Mouse (Mus musculus) limb, embryonic 12.5 days (tissue): ENCODE measurements around the gene Rhot1. TPM values are rescaled to one million over a fixed set of nuclear protein-coding genes. Genes with fewer than 3 reads are reported as not detected.
"Not testable (repeated sequence)": the region's sequence is repeated elsewhere in the genome, so short reads cannot be mapped to it uniquely, and the experiment has no call there.

Experiments used
- ATAC-seq: fragments of 200-750 bp; cut with Nextera tagmentation; 2 replicates; pipeline ENCODE4 v1.8.0; 2017; ENCODE audit warnings: low read depth, moderate TSS enrichment; ENCODE audit not compliant: insufficient number of reproducible peaks, insufficient read depth, low FRiP score, low TSS enrichment
- H3K27ac ChIP-seq: fragments of 300-500 bp; sonication (generic); 2 replicates; pipeline ENCODE4 v1.5.1; 2016; ENCODE audit warnings: mild to moderate bottlenecking, moderate library complexity
- H3K27me3 ChIP-seq: fragments of 300-500 bp; sonication (generic); 2 replicates; pipeline ENCODE4 v1.6.1; 2016; ENCODE audit warnings: mild to moderate bottlenecking, moderate library complexity
- H3K36me3 ChIP-seq: fragments of 300-500 bp; sonication (generic); 2 replicates; pipeline ENCODE4 v1.6.1; 2016; ENCODE audit warnings: mild to moderate bottlenecking, moderate library complexity
- H3K4me1 ChIP-seq: fragments of 300-500 bp; sonication (generic); replicated peaks from 2 replicates; pipeline ENCODE4 v1.6.1; 2016
- H3K4me2 ChIP-seq: fragments of 300-500 bp; sonication (generic); 2 replicates; pipeline ENCODE4 v1.6.1; 2016; ENCODE audit warnings: mild to moderate bottlenecking, moderate library complexity
- H3K4me3 ChIP-seq: fragments of 300-500 bp; sonication (generic); replicated peaks from 2 replicates; pipeline ENCODE4 v1.5.1; 2016; ENCODE audit warnings: mild to moderate bottlenecking
- H3K9ac ChIP-seq: fragments of 300-500 bp; sonication (generic); replicated peaks from 2 replicates; pipeline ENCODE4 v1.6.1; 2016; ENCODE audit warnings: mild to moderate bottlenecking, moderate library complexity
- H3K9me3 ChIP-seq: fragments of 300-500 bp; sonication (generic); 2 replicates; pipeline ENCODE4 v1.6.1; 2016; ENCODE audit warnings: mild to moderate bottlenecking, moderate library complexity
- WGBS: fragments of 180-500 bp; shearing (Covaris S2); methylation state at CpG from one replicate; pipeline ENCODE4 v1.1.7; 2016; 5-methylcytosine and 5-hydroxymethylcytosine counted together
- polyA plus RNA-seq: library from polyadenylated mRNA; unstranded; fragments of >200 nt; fragmentation: Nextera tagmentation; extraction: Ambion mirVana; gene quantifications from 2 replicates; pipeline ENCODE4 v1.2.1, GENCODE M21; 2016

Gene Rhot1
- polyA plus RNA-seq, 1 experiment from 2014 or later: 59.5 TPM

DNA sequence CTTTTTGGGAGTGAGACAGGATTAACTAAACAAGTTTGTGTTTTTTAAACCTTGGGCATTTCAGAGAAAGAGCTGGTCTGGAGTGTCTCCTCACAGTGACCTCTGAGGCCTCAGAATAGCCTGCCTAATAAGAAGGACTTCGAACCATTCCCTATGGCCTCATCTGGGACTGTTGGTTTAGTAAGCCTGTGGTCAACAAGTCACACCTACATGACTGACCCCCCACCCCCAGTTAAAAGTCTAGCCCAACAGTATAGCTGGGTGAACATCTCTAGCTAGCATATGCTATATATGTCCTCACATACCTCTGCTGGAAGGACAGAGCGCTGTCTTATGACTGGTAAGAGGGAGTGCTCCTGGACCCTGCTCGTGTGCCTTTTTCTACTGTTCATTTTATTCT lies 9.5 kb upstream of the Rhot1 start:
- Histone ChIP-seq H3K9me3 (no peaks in the 10 kb centered on the region), H3K4me1 (no peaks in the 10 kb centered on the region), H3K27me3 (no peaks in the 10 kb centered on the region), H3K27ac (no peak overlapping the region), H3K4me3 (no peak overlapping the region), H3K4me2 (no peak overlapping the region), H3K9ac (no peak overlapping the region), H3K36me3 (peaks cover 6% of the 10 kb centered on the region)
- no peak for ATAC-seq
- 90% methylated on average over 3 of the region's 3 CpGs for WGBS

DNA sequence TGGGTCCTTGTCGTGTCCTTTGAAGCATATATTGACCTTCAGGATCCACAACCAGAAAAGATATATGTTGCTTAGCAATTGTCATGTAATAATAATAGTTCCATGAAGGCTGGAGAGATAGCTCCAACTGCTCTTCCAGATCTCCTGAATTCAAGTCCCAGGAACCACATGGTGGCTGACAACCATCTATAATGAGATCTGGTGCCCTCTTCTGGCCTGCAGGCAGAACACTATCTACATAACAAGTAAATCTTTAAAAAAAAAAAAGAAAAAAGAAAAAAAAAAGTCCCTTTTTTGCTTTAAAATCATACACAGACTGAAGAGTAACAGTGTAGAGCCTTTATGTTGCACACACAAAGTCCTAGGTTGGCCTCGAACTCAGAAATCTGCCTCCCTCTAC lies 9.0 kb upstream of the Rhot1 start:
- no peaks in the 10 kb centered on the region for H3K27me3 ChIP-seq
- no peak overlapping the region for H3K4me3 ChIP-seq
- no peaks in the 10 kb centered on the region for H3K9me3 ChIP-seq
- no peak overlapping the region for H3K9ac ChIP-seq
- no peak overlapping the region for H3K4me2 ChIP-seq
- 95% methylated on average over 2 of the region's 2 CpGs for WGBS
- no peak overlapping the region for H3K27ac ChIP-seq
- H3K4me1 ChIP-seq: no peaks in the 10 kb centered on the region
- ATAC-seq: no peak
- peaks cover 2% of the 10 kb centered on the region for H3K36me3 ChIP-seq

DNA sequence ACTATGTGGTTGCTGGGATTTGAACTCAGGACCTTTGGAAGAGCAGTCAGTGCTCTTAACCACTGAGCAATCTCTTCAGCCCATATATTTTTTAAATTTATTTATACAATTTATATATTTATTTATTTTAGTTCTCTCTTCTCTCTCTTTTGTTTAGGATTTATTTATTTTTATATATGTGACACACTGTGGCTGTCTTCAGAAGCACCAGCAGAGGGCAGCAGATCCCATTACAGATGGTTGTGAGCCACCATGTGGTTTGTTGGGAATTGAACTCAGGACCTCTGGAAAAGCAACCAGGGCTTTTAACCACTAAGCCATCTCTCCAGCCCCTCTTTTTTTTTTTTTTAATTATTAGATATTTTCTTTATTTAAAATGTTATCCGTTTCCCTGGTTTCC lies 8.5 kb upstream of the Rhot1 start:
- Histone ChIP-seq H3K4me2 (no peak overlapping the region), H3K9ac (no peak overlapping the region), H3K4me1 (no peaks in the 10 kb centered on the region), H3K4me3 (no peak overlapping the region), H3K36me3 (no peaks in the 10 kb centered on the region), H3K27me3 (no peaks in the 10 kb centered on the region), H3K27ac (no peak overlapping the region), H3K9me3 (no peaks in the 10 kb centered on the region)
- ATAC-seq: no peak
- 63% methylated on average over 1 of the region's 1 CpGs for WGBS

DNA sequence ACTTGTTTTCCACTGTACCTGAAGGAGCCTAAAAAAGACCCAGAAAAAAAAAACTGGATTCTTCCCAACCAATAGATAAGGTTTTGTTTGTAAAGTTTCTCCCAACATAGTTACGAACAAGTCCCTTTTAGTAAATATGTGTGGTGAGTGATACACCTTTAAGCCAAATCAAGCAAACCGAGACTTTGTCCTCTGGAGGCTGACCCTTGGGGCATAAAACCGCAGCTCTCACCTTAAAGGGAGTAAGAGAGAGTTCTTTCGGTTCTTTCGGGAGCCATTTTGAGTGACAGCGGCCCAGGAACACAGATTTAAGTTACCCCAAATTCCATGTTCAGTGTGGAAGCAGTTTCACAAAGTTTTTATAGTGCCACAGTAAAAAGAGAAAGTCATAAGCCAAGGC lies 6.5 kb upstream of the Rhot1 start:
- Histone ChIP-seq H3K27ac (no peak overlapping the region), H3K4me1 (no peaks in the 10 kb centered on the region), H3K27me3 (no peaks in the 10 kb centered on the region), H3K4me3 (no peak overlapping the region), H3K4me2 (no peak overlapping the region), H3K36me3 (no peaks in the 10 kb centered on the region), H3K9me3 (no peaks in the 10 kb centered on the region), H3K9ac (no peak overlapping the region)
- 73% methylated on average over 6 of the region's 6 CpGs for WGBS
- no peak for ATAC-seq

DNA sequence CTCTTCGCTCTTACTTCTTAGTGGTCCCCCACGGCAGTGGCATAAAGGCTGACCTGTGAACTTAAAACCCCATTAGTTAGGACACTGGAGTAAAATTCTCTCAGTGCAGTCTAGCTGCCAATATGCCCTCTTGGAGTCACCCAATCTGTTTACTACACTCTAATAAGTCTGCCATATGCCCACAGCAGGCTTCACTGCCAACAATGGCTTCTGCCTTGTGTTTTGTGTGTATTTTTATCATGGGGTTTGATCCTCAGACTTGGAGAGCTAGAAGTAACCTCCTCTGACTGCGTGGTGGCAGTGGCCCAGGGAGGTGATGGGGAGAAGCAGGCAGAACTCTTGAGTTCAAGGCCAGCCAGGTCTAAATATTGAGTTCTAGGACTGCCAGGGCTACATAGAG lies 4.8 kb upstream of the Rhot1 start:
- no peak for ATAC-seq
- no peaks in the 10 kb centered on the region for H3K4me1 ChIP-seq
- WGBS: 73% methylated on average over 3 of the region's 3 CpGs
- no peaks in the 10 kb centered on the region for H3K9me3 ChIP-seq
- no peak overlapping the region for H3K4me2 ChIP-seq
- no peaks in the 10 kb centered on the region for H3K36me3 ChIP-seq
- no peaks in the 10 kb centered on the region for H3K27me3 ChIP-seq
- no peak overlapping the region for H3K9ac ChIP-seq
- no peak overlapping the region for H3K4me3 ChIP-seq
- no peak overlapping the region for H3K27ac ChIP-seq

DNA sequence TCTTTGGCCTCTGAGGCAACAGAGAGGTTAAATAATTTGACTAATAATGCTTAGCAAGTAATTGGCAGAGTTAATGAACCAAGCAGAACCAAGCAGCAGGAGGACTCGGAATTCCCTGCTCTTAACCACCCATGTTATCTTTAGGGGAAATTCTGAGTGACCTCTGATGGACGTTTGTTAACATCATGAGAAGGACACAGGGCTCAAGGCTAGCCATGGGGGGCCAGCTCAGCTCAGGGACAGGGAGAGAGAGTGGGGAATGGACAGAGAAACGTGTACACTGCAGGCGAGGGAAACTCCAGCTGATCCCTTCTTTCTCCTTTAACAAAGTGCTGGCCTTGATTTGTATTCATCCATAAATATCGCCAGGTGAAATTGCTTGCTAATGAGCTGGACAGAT lies 3.9 kb upstream of the Rhot1 start:
- ATAC-seq: no peak
- H3K9me3 ChIP-seq: no peaks in the 10 kb centered on the region
- no peak overlapping the region for H3K9ac ChIP-seq
- H3K27me3 ChIP-seq: no peaks in the 10 kb centered on the region
- no peak overlapping the region for H3K4me3 ChIP-seq
- peaks cover 2% of the 10 kb centered on the region for H3K4me1 ChIP-seq
- 55% methylated on average over 5 of the region's 5 CpGs for WGBS
- H3K36me3 ChIP-seq: no peaks in the 10 kb centered on the region
- no peak overlapping the region for H3K27ac ChIP-seq
- H3K4me2 ChIP-seq: no peak overlapping the region

DNA sequence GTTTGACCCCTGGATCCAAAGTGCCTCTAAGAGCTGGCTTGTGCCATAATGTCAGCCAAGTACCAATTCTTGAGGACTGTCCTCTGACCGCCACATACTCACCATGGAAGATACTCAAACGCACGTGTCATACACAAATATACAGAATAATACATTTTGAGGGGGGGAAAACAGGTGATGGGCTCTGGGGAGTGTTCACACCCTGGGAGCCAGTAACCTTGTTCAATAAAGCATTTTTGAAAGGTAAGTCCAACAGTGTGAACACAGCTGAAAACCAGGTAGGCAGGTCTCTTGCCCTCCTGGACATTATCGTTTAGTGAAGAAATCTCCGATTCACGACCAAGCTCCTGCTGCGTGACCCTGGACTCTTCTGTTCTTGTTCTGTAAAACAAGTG lies 357 bp upstream of the Rhot1 start:
- H3K9ac ChIP-seq: no peak overlapping the region; the same call in 1 of the 2 replicates
- H3K4me2 ChIP-seq: peak overlapping the region; percentile 60; the same call in 1 of the 2 replicates
- H3K27ac ChIP-seq: no peak overlapping the region
- H3K9me3 ChIP-seq: no peaks in the 10 kb centered on the region
- peaks cover 10% of the 10 kb centered on the region for H3K36me3 ChIP-seq
- H3K4me1 ChIP-seq: peaks cover 9% of the 10 kb centered on the region
- ATAC-seq: peak; percentile 29; the same call in 1 of the 2 replicates
- peak overlapping the region; percentile 94 for H3K4me3 ChIP-seq
- no peaks in the 10 kb centered on the region for H3K27me3 ChIP-seq
- 44% methylated on average over 7 of the region's 7 CpGs for WGBS

DNA sequence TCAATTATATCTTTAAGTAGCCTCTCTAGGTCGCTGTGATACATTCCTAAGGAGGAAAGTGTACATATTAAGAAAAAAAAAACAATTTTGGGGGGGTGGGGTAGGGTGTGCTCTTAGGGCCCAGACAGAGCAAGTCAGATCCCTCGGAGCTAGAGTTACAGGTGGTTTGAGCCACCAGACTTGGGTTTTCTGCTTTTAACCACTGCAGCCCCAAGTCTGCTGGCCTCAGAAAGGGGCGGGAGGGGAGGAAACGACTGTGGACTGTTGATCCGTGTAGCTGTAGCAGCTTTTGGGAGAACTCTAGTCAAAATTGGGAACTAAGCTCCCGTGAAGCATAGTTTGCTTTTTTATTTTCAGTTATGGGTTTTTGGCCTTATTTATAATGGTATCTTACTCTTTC lies 1.5 kb downstream of the Rhot1 start:
- Histone ChIP-seq H3K9ac (peak overlapping the region; percentile 92; the same call in 1 of the 2 replicates), H3K4me1 (peaks cover 9% of the 10 kb centered on the region), H3K4me3 (peak overlapping the region; percentile 94), H3K4me2 (peak overlapping the region; percentile 60), H3K27ac (no peak overlapping the region), H3K9me3 (no peaks in the 10 kb centered on the region), H3K36me3 (peaks cover 23% of the 10 kb centered on the region), H3K27me3 (no peaks in the 10 kb centered on the region)
- no peak for ATAC-seq
- WGBS: 47% methylated on average over 6 of the region's 6 CpGs

DNA sequence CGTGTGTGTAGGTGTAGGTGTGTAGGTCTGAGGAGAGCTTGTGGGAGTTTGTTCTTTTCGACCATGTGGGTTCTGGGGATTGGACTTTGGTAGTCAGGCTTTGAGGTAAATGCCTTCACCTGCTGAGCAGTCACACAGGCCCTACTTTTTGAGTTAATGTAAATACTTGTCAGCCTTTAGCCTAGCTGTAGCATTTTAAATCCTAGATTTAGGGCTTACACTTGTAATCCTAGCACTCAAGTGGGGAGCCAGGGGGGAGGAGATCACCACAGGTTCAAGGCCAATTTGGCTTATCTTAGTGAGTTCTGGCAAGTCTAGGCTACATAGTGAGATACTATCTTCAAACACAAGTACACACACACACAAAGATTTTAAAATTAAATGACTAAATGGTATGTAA lies 3.5 kb downstream of the Rhot1 start:
- peaks cover 33% of the 10 kb centered on the region for H3K36me3 ChIP-seq
- ATAC-seq: no peak
- WGBS: 91% methylated on average over 2 of the region's 2 CpGs
- no peaks in the 10 kb centered on the region for H3K9me3 ChIP-seq
- H3K4me1 ChIP-seq: peaks cover 9% of the 10 kb centered on the region
- no peak overlapping the region for H3K27ac ChIP-seq
- H3K9ac ChIP-seq: no peak overlapping the region
- no peak overlapping the region for H3K4me2 ChIP-seq
- H3K27me3 ChIP-seq: no peaks in the 10 kb centered on the region
- H3K4me3 ChIP-seq: no peak overlapping the region

DNA sequence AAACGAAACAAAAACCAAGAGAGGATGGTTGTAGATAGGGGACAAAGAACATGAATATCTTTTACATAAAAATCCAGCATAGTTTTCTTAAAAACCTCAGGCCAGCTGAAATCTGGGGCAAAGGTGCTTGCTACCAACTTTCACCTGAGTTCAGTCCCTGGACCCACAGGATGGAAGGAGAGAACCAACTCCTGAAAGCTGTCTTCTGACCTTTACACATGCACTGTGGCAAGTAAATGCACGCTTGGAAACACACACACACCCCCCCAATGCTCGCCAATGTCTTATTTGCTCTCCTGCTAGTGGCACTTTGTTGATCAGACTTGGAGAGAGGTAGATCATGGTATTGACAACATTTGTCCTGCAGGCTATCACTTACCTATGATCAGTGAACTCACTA lies 6.5 kb downstream of the Rhot1 start:
- no peak for ATAC-seq
- H3K27me3 ChIP-seq: no peaks in the 10 kb centered on the region
- peaks cover 34% of the 10 kb centered on the region for H3K36me3 ChIP-seq
- H3K4me3 ChIP-seq: no peak overlapping the region
- no peak overlapping the region for H3K27ac ChIP-seq
- no peaks in the 10 kb centered on the region for H3K9me3 ChIP-seq
- H3K4me1 ChIP-seq: peaks cover 3% of the 10 kb centered on the region
- no peak overlapping the region for H3K4me2 ChIP-seq
- 90% methylated on average over 3 of the region's 3 CpGs for WGBS
- H3K9ac ChIP-seq: no peak overlapping the region

DNA sequence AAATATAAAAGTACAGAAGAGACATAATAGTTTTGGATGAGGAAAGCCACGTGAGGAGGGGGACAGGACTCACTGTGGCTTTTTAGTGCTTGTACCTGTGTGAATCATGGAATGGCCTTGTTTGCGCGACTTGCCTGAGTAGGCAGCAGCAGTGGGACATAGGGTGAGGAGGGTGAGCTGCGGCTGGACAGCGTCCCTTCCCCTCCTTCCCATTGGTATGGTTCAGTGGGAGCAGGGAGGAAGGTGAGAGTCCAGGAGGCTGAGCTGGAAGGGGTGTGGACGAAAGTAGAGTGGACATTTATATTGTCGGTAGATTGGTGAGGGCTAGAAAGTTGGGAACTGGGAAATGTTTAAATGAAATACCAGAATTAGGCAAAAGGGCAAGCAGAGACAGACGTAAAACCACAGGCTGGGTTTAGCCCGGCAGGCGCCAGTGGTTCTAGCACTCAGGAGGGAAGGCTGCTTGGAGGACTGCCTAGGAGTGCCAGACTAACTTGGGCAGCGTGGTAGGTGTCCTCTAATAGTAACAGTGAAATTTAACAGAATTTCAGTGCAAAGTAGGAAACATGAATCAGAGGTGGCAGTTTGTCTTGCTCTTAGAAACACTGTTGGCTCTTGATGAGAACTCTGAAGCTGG lies 10.0 kb downstream of the Rhot1 start:
- H3K4me1 ChIP-seq: no peaks in the 10 kb centered on the region; the same call in 1 of the 2 replicates
- no peak overlapping the region for H3K27ac ChIP-seq
- peaks cover 55% of the 10 kb centered on the region for H3K36me3 ChIP-seq
- no peaks in the 10 kb centered on the region for H3K9me3 ChIP-seq
- no peak overlapping the region for H3K4me3 ChIP-seq
- no peak overlapping the region for H3K9ac ChIP-seq
- no peak for ATAC-seq
- 82% methylated on average over 11 of the region's 11 CpGs for WGBS
- H3K4me2 ChIP-seq: no peak overlapping the region
- H3K27me3 ChIP-seq: no peaks in the 10 kb centered on the region

DNA sequence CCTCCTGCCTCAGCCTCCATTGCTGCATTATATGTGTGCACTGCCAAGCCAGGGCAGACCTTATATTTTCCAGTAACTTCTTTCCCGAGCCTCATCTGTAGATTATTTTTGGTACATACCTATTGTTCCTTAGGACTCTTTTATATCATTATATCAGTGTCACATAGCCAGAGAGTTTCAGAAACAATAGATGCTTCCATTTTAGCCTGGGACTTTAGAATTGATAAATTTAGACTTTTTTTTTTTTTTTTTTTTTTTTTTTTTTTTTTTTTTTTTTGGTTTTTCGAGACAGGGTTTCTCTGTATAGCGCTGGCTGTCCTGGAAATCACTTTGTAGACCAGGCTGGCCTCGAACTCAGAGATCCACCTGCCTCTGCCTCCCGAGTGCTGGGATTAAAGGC lies 21.2 kb downstream of the Rhot1 start:
- not testable (repeated sequence) for H3K9me3 ChIP-seq, H3K9ac ChIP-seq, H3K4me3 ChIP-seq, H3K4me1 ChIP-seq, ATAC-seq, H3K27ac ChIP-seq, H3K4me2 ChIP-seq, H3K27me3 ChIP-seq
- peaks cover 82% of the 10 kb centered on the region for H3K36me3 ChIP-seq
- 82% methylated on average over 5 of the region's 5 CpGs for WGBS
